Mouse (Mus musculus): ENCODE results near the gene Ednrb. TPM values are rescaled to one million over a fixed set of nuclear protein-coding genes. Genes with fewer than 3 reads are reported as not detected.

The Ednrb gene
- polyA plus RNA-seq (2012; rRNA removed): 3.0 and 3.1 TPM in 2 replicates

DNA sequence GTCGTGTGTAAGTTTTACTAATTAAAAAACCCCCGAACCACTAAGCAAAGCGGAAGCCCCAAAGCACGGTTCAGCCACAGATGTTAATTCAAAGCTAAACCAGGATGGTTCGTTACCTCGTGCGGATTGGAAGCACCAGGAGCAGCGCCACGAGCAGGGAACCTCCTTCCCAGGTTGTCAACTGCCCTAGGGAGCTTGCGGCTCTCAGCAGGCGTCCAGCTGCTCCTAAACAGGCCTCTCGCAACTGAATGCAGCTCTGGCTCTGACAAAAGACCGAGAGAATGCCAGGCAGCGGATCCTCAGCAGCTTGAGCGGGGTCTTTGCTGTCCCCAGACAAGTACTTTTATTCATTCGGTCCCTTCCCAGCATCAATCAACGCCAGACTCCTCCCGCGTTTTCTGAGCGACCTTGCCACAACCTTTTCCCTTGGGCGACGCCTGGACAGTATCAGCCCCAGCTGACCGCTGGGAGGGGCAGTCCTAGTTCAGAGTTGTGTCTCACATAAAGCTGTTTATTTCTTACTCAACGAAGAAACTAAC lies at the start of gene Ednrb:
Gene Ednrb, minus strand, starts transcription at position 392 of the 539 bp plus-strand sequence.

Other genes with a start within 250 kb of the Ednrb start
- 5.9 and 7.4 TPM in 2 replicates for gene Slain1, start 194.2 kb downstream of the Ednrb start, polyA plus RNA-seq (2012; rRNA removed)

Measured in colon, adult 2 months (tissue).